Mouse (Mus musculus) myocyte (in vitro differentiated cells): ENCODE results near the gene Ankrd40.

ENCODE experiments used
- CEBPB ChIP-seq: IDR thresholded peaks from 2 replicates; pipeline ENCODE4 v1.6.1; 2011; ENCODE audit warnings: mild to moderate bottlenecking, moderate library complexity; ENCODE audit not compliant: poor library complexity, insufficient read depth, severe bottlenecking
- E2F4 ChIP-seq: IDR thresholded peaks from one replicate; pipeline ENCODE4 v1.6.1; 2011; ENCODE audit warnings: mild to moderate bottlenecking, control low read depth, moderate library complexity; ENCODE audit not compliant: insufficient read depth
- MAX ChIP-seq: IDR thresholded peaks from one replicate; pipeline ENCODE4 v1.6.1; 2011; ENCODE audit warnings: low read depth, mild to moderate bottlenecking, control low read depth
- MYOD1 ChIP-seq, 3 experiments: IDR thresholded peaks; one replicate each; pipeline ENCODE4 v1.6.1; 2011; ENCODE audit warnings: control low read depth in 2 of 3, low read depth in 2 of 3, mild to moderate bottlenecking in 2 of 3, moderate library complexity in 1 of 3; ENCODE audit not compliant: insufficient read length in 2 of 3, control insufficient read depth in 1 of 3
- POLR2A ChIP-seq: IDR thresholded peaks from one replicate; pipeline ENCODE4 v1.6.1; 2011; ENCODE audit warnings: low read depth, mild to moderate bottlenecking, control low read depth, moderate library complexity; ENCODE audit not compliant: insufficient read length
- POLR2AphosphoS2 ChIP-seq: IDR thresholded peaks from one replicate; pipeline ENCODE4 v1.6.1; 2011; ENCODE audit warnings: low read depth, control low read depth; ENCODE audit not compliant: insufficient read length
- REST ChIP-seq: IDR thresholded peaks from one replicate; pipeline ENCODE4 v1.6.1; 2011; ENCODE audit warnings: mild to moderate bottlenecking, control low read depth, moderate library complexity; ENCODE audit not compliant: insufficient read depth, insufficient read length
- USF1 ChIP-seq: IDR thresholded peaks from one replicate; pipeline ENCODE4 v1.6.1; 2011; ENCODE audit warnings: low read depth, mild to moderate bottlenecking, control low read depth, moderate library complexity

GRCm38 (mm10) chr11:94317515-94317914 is 10.3 kb upstream of the Ankrd40 start:
- TF ChIP-seq USF1 = no peak
- no peak for TF ChIP-seq MAX
- TF ChIP-seq POLR2AphosphoS2 = no peak
- no peak for TF ChIP-seq POLR2A
- TF ChIP-seq E2F4 = no peak
- TF ChIP-seq CEBPB = no peak
- TF ChIP-seq MYOD1 (IDR thresholded peaks at IDR 0.05; ENCODE audit: control insufficient read depth in 1 of 3, insufficient read length in 2 of 3, low read depth in 2 of 3) = no peak
- TF ChIP-seq REST = no peak
